Mouse (Mus musculus): Measurements from ENCODE around the gene Slc6a11. TPM values are rescaled to one million over a fixed set of nuclear protein-coding genes. Genes with fewer than 3 reads are reported as not detected.

Gene Slc6a11
- total RNA-seq, 1 experiment, result 0.13 TPM

DNA sequence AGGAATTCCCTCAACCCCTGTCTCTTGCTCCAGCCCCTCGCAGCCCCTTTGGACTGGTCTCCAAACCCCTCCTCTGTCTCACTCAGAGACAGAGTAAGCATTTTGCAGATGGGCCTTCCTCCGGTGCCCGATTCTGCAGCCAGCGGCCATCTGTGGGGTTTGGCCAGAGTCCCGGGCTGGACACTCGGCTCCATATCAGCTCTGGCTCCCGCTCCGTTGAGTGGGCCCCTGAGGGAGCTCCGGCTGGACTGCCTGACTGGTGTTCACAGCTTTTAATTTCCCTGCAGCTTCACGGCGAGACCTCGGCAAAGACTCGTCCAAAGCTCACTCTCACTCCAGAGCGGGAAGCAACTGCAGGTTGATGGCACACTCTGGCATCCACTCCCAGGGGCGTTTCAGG is 141.2 kb downstream of the Slc6a11 start:
- Histone ChIP-seq H3K4me3 (ENCODE audit: insufficient read depth in 1 of 2, low read depth in 1 of 2, low read length in 2 of 2, poor library complexity in 1 of 2, severe bottlenecking in 1 of 2) (no peak overlapping the region), H3K9me3 (ENCODE audit: control insufficient read depth, insufficient read depth, low read depth, low read length) (no peaks in the 10 kb centered on the region), H3K4me1 (ENCODE audit: control insufficient read depth in 2 of 2, insufficient read depth in 2 of 2, low read length in 2 of 2, poor library complexity in 1 of 2) (no peaks in the 10 kb centered on the region), H3K27ac (ENCODE audit: insufficient read depth, low read depth, low read length, poor library complexity, severe bottlenecking) (no peak overlapping the region), H3K9ac (ENCODE audit: insufficient read depth, low read depth, low read length, poor library complexity, severe bottlenecking) (no peak overlapping the region), H3K36me3 (ENCODE audit: control insufficient read depth, insufficient read depth, low read length, poor library complexity, severe bottlenecking) (no peaks in the 10 kb centered on the region)
- in situ Hi-C loops (cut with MboI; ENCODE audit: low sequenced_read_pairs in 2 of 2, unreplicated experiment in 2 of 2), result no loop called here
- TF ChIP-seq CHD2 (IDR thresholded peaks at IDR 0.05; ENCODE audit: low read depth, low read length), result no peak
- no peak for TF ChIP-seq HCFC1 (IDR thresholded peaks at IDR 0.05; ENCODE audit: borderline replicate concordance, insufficient read depth, low read length)
- no peak for TF ChIP-seq ZNF384 (IDR thresholded peaks at IDR 0.05; ENCODE audit: low read depth, low read length)
- no peak for TF ChIP-seq ZC3H11A (IDR thresholded peaks at IDR 0.05; ENCODE audit: borderline replicate concordance, low read depth, low read length)
- TF ChIP-seq MAFK (IDR thresholded peaks at IDR 0.05; ENCODE audit: insufficient read depth, low read depth, low read length), result no peak
- no peak for DNase-seq (ENCODE audit: low read depth, low spot score)

DNA sequence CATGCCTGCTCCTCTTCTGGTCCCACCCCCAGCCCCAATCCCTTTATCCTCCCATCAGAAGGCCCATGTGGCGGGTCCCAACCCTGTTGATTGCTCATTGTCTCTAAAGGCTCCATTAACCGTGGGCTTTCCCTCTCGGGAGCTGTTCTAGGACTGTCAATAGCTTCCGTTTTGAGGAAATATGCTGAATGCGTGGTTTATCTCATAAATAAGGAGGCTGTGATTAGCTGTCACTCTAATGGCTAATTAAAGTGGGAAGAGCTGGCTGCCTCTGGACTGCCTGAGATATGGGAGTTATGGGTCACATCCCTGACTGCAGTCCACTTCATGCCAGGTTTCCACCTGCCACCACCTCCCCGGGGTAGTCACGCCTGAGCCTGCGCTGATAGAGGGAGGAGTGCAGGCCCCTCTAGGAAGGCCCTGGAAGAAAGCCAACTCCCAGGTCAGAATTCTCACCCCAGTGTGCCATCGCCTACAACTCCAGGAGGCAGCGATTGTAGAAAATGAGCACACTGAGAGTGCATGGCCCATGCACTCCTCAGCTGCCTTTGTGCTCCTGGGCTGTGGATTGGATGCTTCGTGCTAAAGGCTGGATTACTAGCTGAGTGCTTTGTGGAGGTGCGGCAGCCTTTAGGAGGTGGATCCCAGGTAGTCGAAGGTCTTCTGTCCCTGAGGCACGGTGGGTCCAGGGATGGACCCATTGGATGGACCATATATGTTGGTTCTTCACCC is 143.1 kb downstream of the Slc6a11 start:
- H3K9ac ChIP-seq (ENCODE audit: insufficient read depth, low read depth, low read length, poor library complexity, severe bottlenecking), result no peak overlapping the region
- H3K9me3 ChIP-seq (ENCODE audit: control insufficient read depth, insufficient read depth, low read depth, low read length), result no peaks in the 10 kb centered on the region
- H3K27ac ChIP-seq (ENCODE audit: insufficient read depth, low read depth, low read length, poor library complexity, severe bottlenecking), result no peak overlapping the region
- TF ChIP-seq HCFC1 (IDR thresholded peaks at IDR 0.05; ENCODE audit: borderline replicate concordance, insufficient read depth, low read length) (no peak), MAFK (IDR thresholded peaks at IDR 0.05; ENCODE audit: insufficient read depth, low read depth, low read length) (no peak), ZC3H11A (IDR thresholded peaks at IDR 0.05; ENCODE audit: borderline replicate concordance, low read depth, low read length) (no peak), CHD2 (IDR thresholded peaks at IDR 0.05; ENCODE audit: low read depth, low read length) (no peak)
- no peaks in the 10 kb centered on the region for H3K4me1 ChIP-seq (ENCODE audit: control insufficient read depth in 2 of 2, insufficient read depth in 2 of 2, low read length in 2 of 2, poor library complexity in 1 of 2)
- H3K4me3 ChIP-seq (ENCODE audit: insufficient read depth in 1 of 2, low read depth in 1 of 2, low read length in 2 of 2, poor library complexity in 1 of 2, severe bottlenecking in 1 of 2), result no peak overlapping the region
- DNase-seq (ENCODE audit: low read depth, low spot score), result no peak
- H3K36me3 ChIP-seq (ENCODE audit: control insufficient read depth, insufficient read depth, low read length, poor library complexity, severe bottlenecking), result no peaks in the 10 kb centered on the region
- in situ Hi-C loops (cut with MboI; ENCODE audit: low sequenced_read_pairs in 2 of 2, unreplicated experiment in 2 of 2), result no loop called here

DNA sequence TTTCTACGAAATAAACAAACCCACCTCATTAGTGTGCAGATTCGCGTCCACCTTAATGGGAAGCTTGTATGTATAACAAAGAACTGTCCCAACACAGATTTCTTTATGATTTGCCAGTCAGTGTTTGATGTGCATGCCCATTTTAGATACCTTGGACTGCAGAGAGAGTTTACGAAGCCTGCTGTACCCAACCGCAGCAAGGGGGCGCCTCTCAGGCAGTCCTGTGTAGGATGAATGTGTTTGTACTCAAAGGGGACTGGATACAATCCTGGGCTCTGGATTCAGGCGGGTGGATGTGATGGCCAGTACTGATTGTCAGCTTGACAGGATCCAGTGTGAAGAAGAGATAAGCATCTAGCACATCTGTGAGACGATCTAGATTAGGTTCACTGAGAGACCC is 144.8 kb downstream of the Slc6a11 start:
- H3K9ac ChIP-seq (ENCODE audit: insufficient read depth, low read depth, low read length, poor library complexity, severe bottlenecking), result no peak overlapping the region
- H3K27ac ChIP-seq (ENCODE audit: insufficient read depth, low read depth, low read length, poor library complexity, severe bottlenecking), result no peak overlapping the region
- no peaks in the 10 kb centered on the region for H3K36me3 ChIP-seq (ENCODE audit: control insufficient read depth, insufficient read depth, low read length, poor library complexity, severe bottlenecking)
- no peak for DNase-seq (ENCODE audit: low read depth, low spot score)
- in situ Hi-C loops (cut with MboI; ENCODE audit: low sequenced_read_pairs in 2 of 2, unreplicated experiment in 2 of 2), result no loop called here
- no peaks in the 10 kb centered on the region for H3K4me1 ChIP-seq (ENCODE audit: control insufficient read depth in 2 of 2, insufficient read depth in 2 of 2, low read length in 2 of 2, poor library complexity in 1 of 2)
- no peak overlapping the region for H3K4me3 ChIP-seq (ENCODE audit: insufficient read depth in 1 of 2, low read depth in 1 of 2, low read length in 2 of 2, poor library complexity in 1 of 2, severe bottlenecking in 1 of 2)
- TF ChIP-seq HCFC1 (IDR thresholded peaks at IDR 0.05; ENCODE audit: borderline replicate concordance, insufficient read depth, low read length) (no peak), ZNF384 (IDR thresholded peaks at IDR 0.05; ENCODE audit: low read depth, low read length) (no peak), ZC3H11A (IDR thresholded peaks at IDR 0.05; ENCODE audit: borderline replicate concordance, low read depth, low read length) (no peak), CHD2 (IDR thresholded peaks at IDR 0.05; ENCODE audit: low read depth, low read length) (no peak), MAFK (IDR thresholded peaks at IDR 0.05; ENCODE audit: insufficient read depth, low read depth, low read length) (no peak)
- H3K9me3 ChIP-seq (ENCODE audit: control insufficient read depth, insufficient read depth, low read depth, low read length), result no peaks in the 10 kb centered on the region

DNA sequence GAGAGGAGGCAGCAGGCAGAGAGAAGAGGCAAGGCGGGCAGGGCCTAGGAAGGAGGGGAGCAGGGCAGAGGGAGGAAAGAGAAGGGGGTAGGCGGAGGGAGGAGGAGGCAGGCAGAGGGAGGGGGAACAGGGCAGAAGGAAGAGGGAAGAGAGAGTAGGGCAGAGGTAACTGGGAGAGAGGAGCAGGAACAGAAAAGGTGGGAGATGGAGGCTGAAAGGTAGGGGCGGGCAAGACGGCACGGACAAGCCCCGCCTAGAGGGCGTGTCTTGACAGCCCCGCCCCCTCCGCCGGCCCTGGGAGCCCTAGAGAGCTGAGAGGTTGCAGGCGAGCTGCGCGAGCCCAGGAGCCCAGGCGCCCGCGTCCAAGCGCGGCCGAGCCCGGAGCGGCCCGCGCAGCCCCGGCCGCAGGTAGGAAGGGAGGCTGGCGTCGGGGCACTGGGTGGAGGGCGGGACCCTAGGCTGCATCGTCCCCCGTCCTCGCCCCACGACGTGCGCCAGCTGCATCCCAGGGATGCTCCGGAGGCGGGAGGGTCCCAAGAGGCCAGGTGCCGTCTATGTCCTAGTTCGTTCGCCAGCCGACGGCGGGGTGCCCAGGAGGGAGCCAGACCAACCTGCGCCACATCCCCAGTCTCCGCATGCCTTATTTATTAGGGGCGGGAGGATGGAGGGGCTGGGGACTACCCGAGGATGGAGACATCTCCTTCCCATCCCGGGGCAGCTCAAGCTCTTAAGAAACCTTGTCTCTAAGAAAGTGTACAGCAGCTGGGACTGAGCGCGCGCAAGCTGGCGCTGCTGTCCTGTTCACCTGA is 151.6 kb downstream of the Slc6a11 start, which contains the start of gene Slc6a1:
Gene Slc6a1, plus strand, starts transcription at position 167 of the 809 bp plus-strand sequence.
- peak; percentile 70 for DNase-seq (ENCODE audit: low read depth, low spot score)
- Histone ChIP-seq H3K4me3 (ENCODE audit: insufficient read depth in 1 of 2, low read depth in 1 of 2, low read length in 2 of 2, poor library complexity in 1 of 2, severe bottlenecking in 1 of 2) (peak within 1 kb of the TSS; percentile 54 to 68), H3K27ac (ENCODE audit: insufficient read depth, low read depth, low read length, poor library complexity, severe bottlenecking) (no peak within 1 kb of the TSS), H3K36me3 (ENCODE audit: control insufficient read depth, insufficient read depth, low read length, poor library complexity, severe bottlenecking) (no peaks in the 10 kb centered on the region), H3K9ac (ENCODE audit: insufficient read depth, low read depth, low read length, poor library complexity, severe bottlenecking) (peak within 1 kb of the TSS; percentile 65), H3K4me1 (ENCODE audit: control insufficient read depth in 2 of 2, insufficient read depth in 2 of 2, low read length in 2 of 2, poor library complexity in 1 of 2) (peaks cover 0 to 24% of the 10 kb centered on the region in 2 experiments; a peak in 2 of 4 replicates), H3K9me3 (ENCODE audit: control insufficient read depth, insufficient read depth, low read depth, low read length) (no peaks in the 10 kb centered on the region)
- in situ Hi-C loops (cut with MboI; ENCODE audit: low sequenced_read_pairs in 2 of 2, unreplicated experiment in 2 of 2), result no loop called here
- TF ChIP-seq CHD2 (IDR thresholded peaks at IDR 0.05; ENCODE audit: low read depth, low read length) (no peak), MAFK (IDR thresholded peaks at IDR 0.05; ENCODE audit: insufficient read depth, low read depth, low read length) (no peak), HCFC1 (IDR thresholded peaks at IDR 0.05; ENCODE audit: borderline replicate concordance, insufficient read depth, low read length) (no peak), ZC3H11A (IDR thresholded peaks at IDR 0.05; ENCODE audit: borderline replicate concordance, low read depth, low read length) (no peak)

Measured in ES-E14 (cell line).